Mouse (Mus musculus) lung, postnatal 4 days (tissue): ENCODE results near the gene Ptprg.

Experiments used
- DNase-seq, 2 experiments: peaks; one replicate each; pipeline ENCODE4 v3.0.0; 2021

Gene Ptprg

GRCm38 (mm10) chr14:12070856-12071465 is 517.6 kb downstream of the Ptprg start:
- no peak for DNase-seq

- DNase-seq: no peak
Observed at GRCm38 (mm10) chr14:12072026-12072861, 518.9 kb downstream of the Ptprg start.

GRCm38 (mm10) chr14:12073408-12074107 is 520.2 kb downstream of the Ptprg start:
- DNase-seq: no peak

GRCm38 (mm10) chr14:12077193-12077592 is 523.9 kb downstream of the Ptprg start:
- DNase-seq: no peak

DNA sequence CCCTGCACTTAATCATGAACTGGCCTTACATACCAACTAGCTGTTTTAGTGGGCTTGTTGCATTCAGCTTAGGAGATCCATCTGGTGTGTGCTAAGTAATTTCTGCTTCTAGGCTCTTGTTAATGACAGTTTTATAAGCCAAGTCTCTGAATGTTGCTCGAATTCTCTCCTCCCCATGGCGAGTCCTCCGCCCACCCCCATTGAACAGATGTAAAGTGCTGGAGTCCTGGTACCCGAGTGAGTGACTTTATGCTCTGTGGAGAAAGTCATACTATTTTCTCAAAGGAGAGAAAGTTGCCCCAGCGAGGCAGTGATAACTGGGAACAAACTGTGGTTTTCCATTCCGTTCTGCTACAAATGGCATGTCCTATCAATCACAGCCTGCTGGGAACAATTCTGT is 525.9 kb downstream of the Ptprg start:
- peak in 1 of 2 experiments; percentile 33 for DNase-seq

GRCm38 (mm10) chr14:12079833-12080401 is 526.6 kb downstream of the Ptprg start:
- no peak for DNase-seq

DNA sequence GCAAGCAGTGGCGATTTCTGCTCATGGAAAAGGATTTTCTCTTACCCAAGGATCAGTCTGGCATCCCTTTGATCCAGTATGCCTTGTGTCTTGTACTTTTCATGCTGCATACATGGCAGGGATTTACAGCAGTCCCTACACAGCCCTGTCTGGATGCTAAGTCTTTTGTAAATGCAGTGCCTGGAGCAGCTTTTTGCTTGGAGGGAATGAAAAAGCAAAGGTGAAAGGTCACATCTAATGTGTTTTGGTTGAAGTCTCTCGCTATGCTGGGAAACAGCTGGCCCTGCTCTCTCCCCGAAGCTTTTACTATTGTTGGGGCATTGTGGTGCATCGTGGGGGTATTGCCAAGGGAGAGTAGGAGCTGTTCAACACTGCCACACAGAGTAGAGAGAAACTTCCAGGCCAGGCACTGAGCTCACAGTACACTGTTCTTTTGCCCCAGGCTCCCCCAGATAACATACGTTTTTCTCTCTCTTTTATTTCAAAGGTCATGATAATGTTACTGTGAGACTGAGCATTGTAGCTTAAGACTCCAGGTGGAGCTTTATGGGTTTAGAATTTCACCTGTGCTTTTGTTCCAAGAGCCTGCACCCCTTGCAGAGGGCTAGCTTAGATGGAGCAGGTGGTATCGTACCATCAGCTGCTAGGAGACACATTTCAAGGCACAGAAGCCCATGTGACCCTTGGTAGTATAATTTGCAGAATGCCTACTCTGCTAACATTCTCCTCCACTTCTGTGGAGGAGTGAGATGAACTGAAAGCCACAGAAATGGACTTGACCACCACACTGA is 529.0 kb downstream of the Ptprg start:
- DNase-seq: peak in 1 of 2 experiments; percentile 32

DNA sequence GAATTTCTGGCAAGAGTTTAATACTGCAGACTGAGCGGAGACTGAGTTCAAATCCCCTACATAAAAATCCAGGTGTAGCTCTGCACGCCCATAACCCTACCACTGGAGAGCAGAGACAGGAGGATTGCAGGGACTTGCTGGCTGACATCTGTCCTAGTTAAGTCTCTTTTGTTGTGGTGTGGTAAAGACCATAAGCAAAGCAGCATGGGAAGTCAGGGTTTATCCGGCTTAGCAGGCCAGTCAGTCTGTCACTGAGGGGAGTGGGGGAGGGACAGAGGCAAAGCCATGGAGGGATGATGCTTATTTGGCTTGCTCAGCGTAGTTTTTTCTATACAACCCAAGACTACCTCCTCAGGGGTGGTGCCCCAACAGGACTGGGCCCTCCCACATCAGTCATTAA is 530.7 kb downstream of the Ptprg start:
- DNase-seq: no peak

GRCm38 (mm10) chr14:12085078-12085477 is 531.7 kb downstream of the Ptprg start:
- no peak for DNase-seq

DNA sequence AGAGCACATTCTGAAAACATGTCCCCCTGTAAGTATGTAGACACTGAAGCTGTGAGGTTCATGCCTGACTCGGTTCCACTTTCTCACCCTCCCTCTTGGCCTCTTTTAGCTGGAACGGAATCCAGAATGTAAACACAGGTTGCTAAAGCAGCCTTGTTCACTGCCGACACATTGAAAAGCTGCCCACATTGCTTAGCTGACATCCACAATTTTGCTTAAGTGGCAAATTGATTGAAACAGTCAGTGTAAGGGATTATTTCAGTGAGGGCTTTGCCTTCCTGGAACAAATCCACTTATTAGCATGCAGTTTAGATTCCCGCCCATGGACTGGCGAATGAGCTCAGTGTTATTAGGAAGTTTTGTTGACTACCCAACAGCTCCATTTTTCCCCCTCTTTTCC is 532.8 kb downstream of the Ptprg start:
- DNase-seq: peak; percentile 30

- no peak for DNase-seq
Observed at GRCm38 (mm10) chr14:12089954-12090353, 536.6 kb downstream of the Ptprg start.

GRCm38 (mm10) chr14:12091730-12092129 is 538.4 kb downstream of the Ptprg start:
- no peak for DNase-seq

DNA sequence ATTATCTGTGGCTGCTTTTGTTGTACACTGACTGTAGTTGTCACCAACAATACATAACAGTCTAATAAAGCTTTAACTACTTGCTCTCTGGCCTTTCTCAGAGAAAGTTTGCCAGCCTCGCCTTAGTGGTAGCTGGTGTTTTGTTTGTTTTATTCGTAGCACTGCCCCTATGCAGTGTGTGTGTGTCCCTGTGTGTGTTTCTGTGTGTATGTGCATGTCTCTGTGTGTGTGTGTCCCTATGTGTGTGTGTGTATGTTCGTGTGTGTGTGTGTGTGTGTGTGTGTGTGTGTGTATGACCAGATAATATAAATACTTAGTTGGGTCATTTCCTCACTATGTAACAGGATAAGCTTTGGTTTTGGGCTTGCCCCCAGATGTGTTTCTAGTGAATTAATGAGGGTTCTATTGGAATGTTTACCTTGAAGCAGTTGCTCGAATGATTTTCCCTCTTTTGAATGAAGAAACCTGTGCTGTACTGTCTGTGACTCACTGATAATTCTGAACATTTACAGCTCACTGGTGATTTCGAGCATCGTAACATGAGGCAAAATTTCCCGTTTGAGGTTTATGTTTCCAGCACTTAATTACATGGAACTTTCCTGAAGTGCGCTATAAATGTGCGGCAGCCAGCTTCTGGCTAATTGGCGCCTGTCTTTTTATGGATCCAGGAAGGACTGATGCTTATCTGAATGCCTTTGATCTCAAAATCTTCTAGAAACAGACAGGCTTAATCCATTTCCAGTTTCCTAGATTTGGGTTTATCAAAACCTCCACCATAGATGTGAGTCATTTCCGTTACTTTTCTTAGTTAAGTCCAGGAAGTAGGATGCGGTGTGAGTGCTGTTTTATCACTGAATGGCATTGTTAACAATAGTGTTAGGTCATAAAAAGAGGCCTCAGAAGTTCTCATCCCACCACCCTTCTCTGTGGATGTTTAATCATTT is 546.3 kb downstream of the Ptprg start:
- DNase-seq: peak in 1 of 2 experiments; percentile 47

DNA sequence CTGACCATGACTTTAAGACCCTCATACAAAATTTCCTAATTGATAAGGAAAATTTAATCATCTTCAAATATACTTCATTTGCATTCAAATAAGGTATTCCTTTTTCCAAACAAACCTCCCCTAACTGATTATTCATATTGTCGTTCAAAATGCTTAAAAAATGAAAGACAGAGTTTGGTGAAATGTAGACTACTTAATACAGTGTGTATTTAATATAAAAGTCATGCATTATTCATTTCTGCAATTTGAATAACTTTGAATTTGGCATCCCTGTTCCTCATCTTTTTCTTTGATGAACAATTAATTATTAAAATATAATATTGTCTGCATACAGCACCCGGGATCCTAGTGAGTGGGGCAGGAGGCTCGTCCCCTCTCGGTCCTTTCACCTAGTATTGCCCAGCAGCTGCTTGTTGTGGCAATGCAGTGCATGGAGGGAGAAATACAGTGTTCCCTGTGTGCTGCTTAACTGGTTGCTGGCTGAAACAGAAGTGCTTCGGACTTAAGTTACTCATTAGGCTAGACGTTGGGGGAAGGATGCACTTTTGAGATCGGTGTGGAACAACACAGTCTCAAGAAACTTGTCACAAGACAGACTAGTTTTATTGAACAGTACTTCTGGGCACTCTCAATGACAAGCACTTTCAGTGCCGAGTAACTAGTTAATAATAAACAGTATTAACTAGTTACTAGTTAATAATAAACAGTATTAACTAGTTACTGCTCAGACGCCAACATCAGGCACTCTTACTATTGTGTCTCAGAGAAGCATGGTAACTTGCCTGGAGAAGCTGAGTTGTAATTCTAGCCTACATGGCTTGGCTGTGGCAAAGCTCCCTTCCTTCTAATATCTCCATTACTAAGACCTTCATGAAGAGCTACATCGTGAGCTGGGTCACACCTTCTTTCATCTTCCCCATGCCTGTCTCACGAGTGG is 549.3 kb downstream of the Ptprg start:
- DNase-seq: no peak

GRCm38 (mm10) chr14:12104297-12105155 is 551.2 kb downstream of the Ptprg start:
- no peak for DNase-seq

- DNase-seq: no peak
Observed at GRCm38 (mm10) chr14:12105156-12105430, 551.8 kb downstream of the Ptprg start.

GRCm38 (mm10) chr14:12105593-12105992 is 552.3 kb downstream of the Ptprg start:
- DNase-seq: no peak

- DNase-seq: peak in 1 of 2 experiments; percentile 32
Observed at GRCm38 (mm10) chr14:12107459-12107858, 554.1 kb downstream of the Ptprg start.

DNA sequence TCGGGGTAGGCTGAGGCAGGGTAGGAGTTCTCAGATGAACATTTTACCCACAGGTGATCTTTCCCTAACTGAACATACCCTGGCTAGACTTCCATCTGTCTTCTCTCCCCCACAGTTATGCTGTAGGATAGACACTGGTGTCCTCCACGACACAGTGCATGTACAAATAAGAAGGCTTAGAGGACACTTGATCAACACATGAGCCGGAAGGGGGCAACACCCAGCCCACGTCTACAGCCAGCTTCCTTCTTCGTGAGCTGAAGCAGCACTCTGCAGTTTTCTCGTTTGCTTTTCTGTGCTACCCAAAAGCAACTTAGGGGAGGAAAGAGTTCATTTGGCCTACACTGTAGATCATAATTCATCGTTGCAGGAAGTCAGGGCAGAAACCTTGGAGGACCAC is 554.7 kb downstream of the Ptprg start:
- no peak for DNase-seq
